Mouse (Mus musculus): ENCODE measurements at regions not wholly inside any gene's neighbourhood (a gene's known extent, or its start where the extent isn't known, plus 50 kb on each side); places are given as distances from the start of the nearest gene placed in this dataset.
A peak's percentile ranks its signal among the peaks of the same experiment; 100 is the strongest.

DNA sequence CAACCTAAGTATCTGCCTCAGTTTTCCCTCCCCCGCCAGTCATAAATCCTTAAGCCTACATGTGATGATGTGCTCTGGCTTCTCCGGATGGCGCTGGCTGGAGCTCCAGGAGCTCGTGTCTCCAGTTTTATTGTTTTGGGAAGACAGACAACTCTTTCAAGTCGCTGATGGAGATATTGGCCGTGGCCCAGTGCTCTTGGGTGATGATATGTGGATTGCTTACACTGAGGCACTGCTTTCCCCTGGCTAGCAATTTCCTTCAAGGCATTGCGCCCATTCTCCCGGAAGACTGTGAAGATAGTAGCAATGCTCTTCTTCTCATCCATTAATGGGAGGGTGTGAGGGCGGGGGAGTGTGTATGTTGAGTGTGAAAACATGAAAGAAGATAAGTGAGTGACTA lies 287.1 kb downstream of the Mtx2 start:
- H3K36me3 ChIP-seq (ENCODE audit: insufficient read depth, low read length): no peaks in the 10 kb centered on the region
- DNase-seq (ENCODE audit: low spot score) (no peak), ATAC-seq (replicated peaks; ENCODE audit: low FRiP score, low read depth) (no peak)
- H3K9me3 ChIP-seq (replicated peaks; ENCODE audit: low read length): no peaks in the 10 kb centered on the region
- no peak overlapping the region for H3K27ac ChIP-seq
- no peak for TF ChIP-seq CTCF (IDR thresholded peaks at IDR 0.05; ENCODE audit: low read depth)
- H3K4me2 ChIP-seq (ENCODE audit: low read length): no peak overlapping the region
- H3K27me3 ChIP-seq (ENCODE audit: insufficient read depth, low read length): no peaks in the 10 kb centered on the region
- 60% methylated on average over 9 of the region's 9 CpGs for WGBS
- H3K4me3 ChIP-seq (replicated peaks; ENCODE audit: low read depth, low read length): no peak overlapping the region
- H3K4me1 ChIP-seq (replicated peaks; ENCODE audit: insufficient read depth, low read length): peaks cover 10% of the 10 kb centered on the region; the same call in 1 of the 2 replicates
- H3K9ac ChIP-seq (ENCODE audit: low read depth, low read length): no peak overlapping the region

DNA sequence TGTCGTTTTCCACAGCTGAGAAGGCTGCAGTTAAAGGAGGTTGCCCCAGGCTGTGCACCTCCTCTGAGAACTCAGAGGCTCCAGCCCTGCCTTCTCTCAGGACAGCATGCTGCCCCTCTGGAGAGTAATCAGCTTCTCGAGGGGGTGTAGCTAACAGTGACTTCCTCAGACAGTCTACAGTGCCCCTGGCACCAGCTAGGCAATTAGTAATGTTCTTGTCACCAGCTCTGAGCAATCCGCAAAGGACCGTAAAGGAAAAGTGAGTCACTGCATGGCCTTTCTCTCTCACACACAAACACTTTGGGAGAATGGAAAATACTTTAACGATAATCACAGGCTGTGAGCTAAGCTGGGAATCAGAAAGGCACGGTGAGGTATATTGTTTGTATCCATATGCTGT lies 288.8 kb downstream of the Mtx2 start:
- H3K4me2 ChIP-seq (ENCODE audit: low read length): no peak overlapping the region
- H3K9ac ChIP-seq (ENCODE audit: low read depth, low read length): no peak overlapping the region
- H3K36me3 ChIP-seq (ENCODE audit: insufficient read depth, low read length): no peaks in the 10 kb centered on the region
- TF ChIP-seq CTCF (IDR thresholded peaks at IDR 0.05; ENCODE audit: low read depth): no peak
- no peaks in the 10 kb centered on the region for H3K27me3 ChIP-seq (ENCODE audit: insufficient read depth, low read length)
- 25% methylated on average over 6 of the region's 6 CpGs for WGBS
- no peak for DNase-seq (ENCODE audit: low spot score)
- no peak overlapping the region for H3K27ac ChIP-seq
- H3K4me1 ChIP-seq (replicated peaks; ENCODE audit: insufficient read depth, low read length): peaks cover 10% of the 10 kb centered on the region; the same call in 1 of the 2 replicates
- ATAC-seq (replicated peaks; ENCODE audit: low FRiP score, low read depth): no peak
- no peaks in the 10 kb centered on the region for H3K9me3 ChIP-seq (replicated peaks; ENCODE audit: low read length)
- H3K4me3 ChIP-seq (replicated peaks; ENCODE audit: low read depth, low read length): no peak overlapping the region

DNA sequence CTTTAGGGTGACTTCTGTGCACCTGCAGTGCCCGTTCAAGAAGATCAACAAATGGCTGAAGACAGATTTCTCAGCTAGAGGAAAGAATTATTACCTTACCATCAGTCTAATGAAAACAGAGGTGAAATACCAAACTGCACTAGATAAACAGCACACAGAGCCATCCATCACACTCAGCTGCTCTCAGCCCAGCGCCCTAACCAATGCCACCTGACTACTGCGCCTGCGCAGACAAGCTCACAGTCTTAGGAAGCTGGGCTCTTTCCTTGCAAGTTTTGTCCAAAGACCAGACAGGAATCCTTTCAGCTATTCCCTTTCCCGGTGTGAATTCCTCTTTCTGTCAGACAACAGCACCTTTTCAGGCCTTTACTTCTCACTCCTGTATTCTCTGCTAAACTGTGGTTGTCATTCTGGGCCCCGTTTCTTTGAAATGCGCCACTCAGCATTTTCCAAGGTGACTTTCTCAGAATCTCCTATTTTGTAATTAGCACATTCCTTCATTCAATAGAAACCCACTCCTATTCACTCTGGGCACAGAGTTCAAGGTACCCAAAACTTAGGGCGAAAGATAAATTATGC lies 292.8 kb downstream of the Mtx2 start:
- Histone ChIP-seq H3K4me2 (ENCODE audit: low read length) (no peak overlapping the region), H3K9ac (ENCODE audit: low read depth, low read length) (no peak overlapping the region), H3K36me3 (ENCODE audit: insufficient read depth, low read length) (no peaks in the 10 kb centered on the region), H3K4me3 (replicated peaks; ENCODE audit: low read depth, low read length) (no peak overlapping the region), H3K27me3 (ENCODE audit: insufficient read depth, low read length) (no peaks in the 10 kb centered on the region), H3K27ac (no peak overlapping the region), H3K9me3 (replicated peaks; ENCODE audit: low read length) (no peaks in the 10 kb centered on the region), H3K4me1 (replicated peaks; ENCODE audit: insufficient read depth, low read length) (peaks cover 7% of the 10 kb centered on the region; the same call in 1 of the 2 replicates)
- WGBS: 51% methylated on average over 8 of the region's 8 CpGs
- no peak for ATAC-seq (replicated peaks; ENCODE audit: low FRiP score, low read depth)
- DNase-seq (ENCODE audit: low spot score): peak; percentile 65
- no peak for TF ChIP-seq CTCF (IDR thresholded peaks at IDR 0.05; ENCODE audit: low read depth)

DNA sequence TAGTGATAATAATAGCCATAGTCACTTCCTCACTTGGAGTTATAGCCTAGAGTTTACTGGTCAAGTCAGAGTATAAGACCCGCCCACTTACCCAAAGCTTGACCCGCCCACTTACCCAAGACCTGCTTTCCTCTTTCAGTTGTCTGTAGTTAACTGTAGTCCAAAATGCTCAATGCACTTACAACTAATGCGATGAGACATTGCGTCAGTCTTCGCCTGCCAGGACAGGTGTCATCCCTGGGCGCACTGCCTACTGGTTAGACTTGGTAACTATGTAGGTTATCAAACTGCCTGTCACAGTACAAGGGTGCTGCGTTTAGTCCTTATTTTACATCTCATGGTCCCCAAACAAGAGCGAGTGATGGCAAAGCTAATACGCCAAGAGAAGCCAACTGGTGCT lies 294.0 kb downstream of the Mtx2 start:
- H3K36me3 ChIP-seq (ENCODE audit: insufficient read depth, low read length): no peaks in the 10 kb centered on the region
- no peaks in the 10 kb centered on the region for H3K27me3 ChIP-seq (ENCODE audit: insufficient read depth, low read length)
- H3K9ac ChIP-seq (ENCODE audit: low read depth, low read length): no peak overlapping the region
- no peaks in the 10 kb centered on the region for H3K9me3 ChIP-seq (replicated peaks; ENCODE audit: low read length)
- 94% methylated on average over 9 of the region's 9 CpGs for WGBS
- no peak for DNase-seq (ENCODE audit: low spot score)
- no peak for TF ChIP-seq CTCF (IDR thresholded peaks at IDR 0.05; ENCODE audit: low read depth)
- H3K4me3 ChIP-seq (replicated peaks; ENCODE audit: low read depth, low read length): no peak overlapping the region
- no peak for ATAC-seq (replicated peaks; ENCODE audit: low FRiP score, low read depth)
- 0 out of 2 replicates have a peak, but pooled peaks cover under 1% of the 10 kb centered on the region for H3K4me1 ChIP-seq (replicated peaks; ENCODE audit: insufficient read depth, low read length)
- no peak overlapping the region for H3K27ac ChIP-seq
- H3K4me2 ChIP-seq (ENCODE audit: low read length): no peak overlapping the region

DNA sequence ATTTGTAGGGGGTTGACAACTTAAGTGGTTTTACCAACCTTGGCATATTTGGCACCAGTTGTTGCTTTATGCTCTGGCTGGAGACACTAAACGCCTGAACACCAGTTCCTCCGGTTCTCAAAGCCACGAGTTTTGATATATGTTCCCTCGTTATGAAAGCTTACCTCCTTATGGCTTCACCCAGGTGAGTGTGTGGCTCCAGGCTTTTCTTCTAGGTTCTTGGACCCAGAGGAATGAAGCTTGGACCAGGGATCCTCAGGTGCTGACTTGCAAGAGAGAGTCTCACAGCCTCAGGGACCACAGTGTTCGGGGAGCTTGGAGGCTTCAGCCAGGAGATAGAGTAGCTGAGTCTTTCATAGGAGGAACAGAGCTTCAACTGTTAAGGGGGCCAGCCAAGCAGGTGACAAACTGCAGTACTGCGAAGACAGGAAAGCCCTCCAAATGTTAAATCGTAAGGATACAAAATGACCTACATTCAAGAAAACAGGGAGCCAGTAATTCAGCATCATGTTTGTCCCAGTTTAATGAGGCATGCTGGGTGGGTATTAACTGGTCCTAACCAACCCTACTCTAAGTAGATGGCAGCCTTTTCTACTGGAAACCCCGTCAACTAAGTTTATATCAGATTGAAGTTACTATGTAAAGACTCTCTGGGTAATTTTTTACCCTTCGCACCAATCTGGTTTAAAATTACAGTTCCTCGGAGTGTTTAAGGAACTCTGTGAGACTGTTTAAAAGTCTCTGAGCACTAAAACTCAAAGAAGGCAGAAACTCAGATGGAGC lies 307.9 kb downstream of the Mtx2 start:
- TF ChIP-seq CTCF (IDR thresholded peaks at IDR 0.05; ENCODE audit: low read depth): no peak
- Histone ChIP-seq H3K4me2 (ENCODE audit: low read length) (peak overlapping the region; percentile 41), H3K9ac (ENCODE audit: low read depth, low read length) (peak overlapping the region; percentile 44; the same call in 1 of the 2 replicates), H3K27ac (peak overlapping the region; percentile 85), H3K4me1 (replicated peaks; ENCODE audit: insufficient read depth, low read length) (peaks cover 8% of the 10 kb centered on the region), H3K27me3 (ENCODE audit: insufficient read depth, low read length) (0 out of 2 replicates have a peak, but pooled peaks cover 1% of the 10 kb centered on the region), H3K36me3 (ENCODE audit: insufficient read depth, low read length) (no peaks in the 10 kb centered on the region), H3K4me3 (replicated peaks; ENCODE audit: low read depth, low read length) (peak overlapping the region; percentile 11; the same call in 1 of the 2 replicates), H3K9me3 (replicated peaks; ENCODE audit: low read length) (no peaks in the 10 kb centered on the region)
- DNase-seq (ENCODE audit: low spot score): no peak
- 53% methylated on average over 10 of the region's 10 CpGs for WGBS
- ATAC-seq (replicated peaks; ENCODE audit: low FRiP score, low read depth): no peak

DNA sequence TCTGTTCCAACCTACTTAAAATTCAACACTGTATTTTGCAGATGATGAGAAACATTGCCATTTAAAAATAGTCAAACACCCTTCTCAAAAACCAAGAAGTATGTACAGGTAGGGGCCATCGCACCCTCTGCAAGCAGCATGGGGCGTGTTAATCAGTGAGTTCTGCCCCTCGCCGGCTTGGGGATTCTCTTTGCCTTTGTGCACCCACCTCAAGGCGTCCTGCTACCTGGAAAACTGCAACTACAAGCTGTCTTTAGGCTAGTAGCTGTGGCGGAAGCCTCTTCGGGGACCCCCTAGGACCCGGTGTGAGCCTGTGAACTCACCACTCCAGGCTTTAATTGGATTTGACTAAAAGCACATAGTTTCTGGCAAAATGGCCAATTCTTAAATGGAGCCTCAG lies 311.0 kb downstream of the Mtx2 start:
- H3K4me1 ChIP-seq (replicated peaks; ENCODE audit: insufficient read depth, low read length): peaks cover 11% of the 10 kb centered on the region
- DNase-seq (ENCODE audit: low spot score) (no peak), ATAC-seq (replicated peaks; ENCODE audit: low FRiP score, low read depth) (no peak)
- peak overlapping the region; percentile 65 for H3K9ac ChIP-seq (ENCODE audit: low read depth, low read length)
- H3K27ac ChIP-seq: peak overlapping the region; percentile 73; the same call in 1 of the 2 replicates
- WGBS: 48% methylated on average over 8 of the region's 8 CpGs
- peaks cover 4% of the 10 kb centered on the region; the same call in 1 of the 2 replicates for H3K27me3 ChIP-seq (ENCODE audit: insufficient read depth, low read length)
- H3K36me3 ChIP-seq (ENCODE audit: insufficient read depth, low read length): no peaks in the 10 kb centered on the region
- peak overlapping the region; percentile 98 for H3K4me2 ChIP-seq (ENCODE audit: low read length)
- TF ChIP-seq CTCF (IDR thresholded peaks at IDR 0.05; ENCODE audit: low read depth): no peak
- no peaks in the 10 kb centered on the region for H3K9me3 ChIP-seq (replicated peaks; ENCODE audit: low read length)
- peak overlapping the region; percentile 48 for H3K4me3 ChIP-seq (replicated peaks; ENCODE audit: low read depth, low read length)
